Mouse (Mus musculus) heart, postnatal 14 days (tissue): ENCODE measurements at regions not wholly inside any gene's neighbourhood (a gene's known extent, or its start where the extent isn't known, plus 50 kb on each side); places are given as distances from the start of the nearest gene placed in this dataset.

Experiments
- DNase-seq, 2 experiments: peaks; one replicate each; pipeline ENCODE4 v3.0.0; 2021 to 2022
- intact Hi-C: fragments of 180-260 bp; cut with DNase I; formaldehyde crosslinking; loops from one replicate; pipeline ENCODE4 v1.15.1; 2025

GRCm38 (mm10) chr10:24357636-24358035 is 134.3 kb downstream of the Moxd1 start:
- intact Hi-C loops, result no loop called here

DNA sequence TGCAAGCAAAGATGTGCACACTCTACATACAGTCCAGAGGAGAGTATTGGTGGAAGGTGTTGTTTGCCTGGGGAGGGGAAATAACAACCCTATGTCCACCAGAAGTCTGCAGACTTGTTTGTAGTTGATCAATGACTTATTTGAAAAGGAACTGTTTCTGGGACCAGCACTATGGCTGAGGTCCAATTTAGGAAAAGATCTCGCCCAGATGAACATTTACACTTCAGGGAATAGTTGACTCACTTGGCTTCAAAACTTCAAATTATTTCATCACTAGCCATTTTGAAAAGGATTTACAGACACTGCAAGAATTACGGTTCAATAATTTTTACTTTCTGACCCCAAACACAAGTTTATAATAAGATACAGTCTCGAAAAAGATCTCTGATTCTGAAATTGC is 138.1 kb downstream of the Moxd1 start:
- no peak for DNase-seq
- intact Hi-C loops, result no loop called here

More at GRCm38 (mm10) chr10:24357636-24358035, 134.3 kb downstream of the Moxd1 start:
- no peak for DNase-seq

- DNase-seq, result no peak
- intact Hi-C loops, result no loop called here
Observed at GRCm38 (mm10) chr10:24365369-24365768, 142.1 kb downstream of the Moxd1 start.

- intact Hi-C loops, result no loop called here
- DNase-seq, result no peak
Observed at GRCm38 (mm10) chr10:24367010-24367409, 143.7 kb downstream of the Moxd1 start.

DNA sequence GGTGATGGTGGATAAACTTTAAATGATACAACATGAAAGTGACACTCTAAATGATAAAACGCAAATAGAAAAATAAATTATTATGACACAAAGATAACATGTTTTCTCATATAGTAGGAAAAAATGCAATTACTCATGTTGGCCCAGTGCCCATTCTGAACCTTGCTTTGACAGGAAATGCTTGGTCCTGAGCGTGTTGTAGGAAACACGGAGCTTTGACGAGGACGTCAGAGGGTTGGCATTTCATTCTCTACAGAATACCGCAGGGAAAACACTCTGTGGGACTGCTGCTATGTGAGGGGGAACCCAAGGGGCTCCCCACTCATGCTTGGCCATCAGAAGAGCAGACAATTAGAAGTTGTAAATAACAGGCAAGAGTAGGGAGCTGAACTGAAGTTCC is 150.6 kb downstream of the Moxd1 start:
- intact Hi-C loops, result no loop called here
- DNase-seq, result no peak

DNA sequence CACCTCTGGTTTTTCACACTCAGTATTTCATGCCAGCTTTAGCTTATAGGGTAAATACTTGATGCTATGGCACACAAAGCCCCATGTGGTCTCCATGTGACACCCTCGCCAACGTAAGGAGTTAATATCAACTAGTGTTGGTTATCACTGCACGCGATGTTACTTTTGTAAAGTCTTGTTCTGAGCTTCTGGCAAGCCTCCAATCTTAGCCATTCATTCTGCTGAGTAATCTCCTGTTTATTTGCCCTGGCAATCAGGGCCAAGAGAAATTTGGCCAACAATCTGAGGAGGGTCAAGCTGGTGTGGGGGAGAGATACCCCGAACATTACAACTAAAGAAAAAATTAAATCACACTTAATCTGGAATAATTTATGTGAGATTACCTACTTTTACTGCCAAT is 156.0 kb downstream of the Moxd1 start:
- intact Hi-C loops, result no loop called here
- DNase-seq, result no peak

GRCm38 (mm10) chr10:24380478-24381273 is 157.4 kb downstream of the Moxd1 start:
- intact Hi-C loops, result no loop called here

GRCm38 (mm10) chr10:24381917-24382316 is 158.6 kb downstream of the Moxd1 start:
- intact Hi-C loops, result loop anchor here (1.0 to 2.0 kb wide), 2 partner anchors 209 to 242 kb away; no protein-coding TSS in a partner anchor
- peak; percentile 55 to 57 for DNase-seq

More at GRCm38 (mm10) chr10:24380478-24381273, 157.4 kb downstream of the Moxd1 start:
- no peak for DNase-seq

DNA sequence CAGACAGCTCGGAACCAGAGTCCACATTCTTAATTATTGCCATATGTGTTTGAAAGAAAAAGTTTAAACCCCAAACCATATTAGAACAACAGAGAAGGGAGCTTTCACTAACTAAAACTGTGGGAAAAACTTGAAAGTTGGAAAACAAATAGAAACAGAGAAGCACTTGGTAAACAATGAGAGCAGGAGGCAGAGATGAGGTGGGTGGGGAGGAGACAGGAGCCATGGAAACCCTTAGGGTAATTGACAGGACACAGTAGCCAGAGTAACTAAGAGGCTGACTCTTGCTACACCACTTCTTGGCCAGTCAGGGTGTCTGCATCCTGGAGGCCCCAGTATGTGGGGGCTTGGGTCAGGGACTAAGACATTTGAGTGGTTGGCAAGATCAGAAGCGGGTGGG is 160.7 kb downstream of the Moxd1 start:
- intact Hi-C loops, result no loop called here
- DNase-seq, result no peak

- peak; percentile 10 to 17 for DNase-seq
- intact Hi-C loops, result no loop called here
Observed at GRCm38 (mm10) chr10:24388229-24388628, 164.9 kb downstream of the Moxd1 start.

DNA sequence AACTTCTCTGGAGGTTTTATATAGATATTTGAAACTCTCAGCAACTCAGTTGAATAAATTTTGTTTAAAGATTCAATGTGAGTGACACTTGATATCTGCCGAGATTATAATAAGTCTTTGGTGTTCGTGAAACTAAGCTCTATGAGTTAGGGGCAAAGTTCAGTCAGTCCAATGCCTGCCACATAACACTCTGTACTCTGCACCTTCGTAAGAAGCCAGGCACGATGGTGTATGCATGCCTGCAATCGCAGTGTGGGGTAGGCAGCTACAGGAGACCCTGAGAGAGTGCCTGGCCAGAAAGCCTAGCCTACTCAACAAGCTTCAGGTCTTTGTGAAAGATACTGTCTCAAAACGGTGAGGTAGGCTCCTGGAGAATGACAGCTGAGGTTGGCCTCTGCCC is 167.7 kb downstream of the Moxd1 start:
- intact Hi-C loops, result no loop called here
- DNase-seq, result no peak

DNA sequence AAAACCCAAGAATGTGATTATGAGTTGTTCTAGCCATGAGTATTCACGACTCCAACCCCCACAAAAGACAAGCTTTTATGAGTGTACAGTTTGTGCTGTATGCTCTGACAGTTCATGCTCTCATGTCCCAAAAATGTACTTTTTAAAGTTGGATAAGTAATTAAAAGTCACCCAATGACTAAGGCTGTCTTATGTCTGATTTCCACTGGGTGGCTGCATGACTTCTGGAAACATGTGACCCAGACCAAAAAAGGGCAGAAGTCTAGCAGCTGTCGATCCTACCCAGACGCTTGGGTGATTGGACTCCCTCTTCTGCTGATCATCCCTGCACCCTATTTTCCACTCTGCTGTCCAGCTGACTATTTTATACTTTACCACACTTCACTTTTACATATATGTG is 168.7 kb downstream of the Moxd1 start:
- intact Hi-C loops, result no loop called here
- no peak for DNase-seq

DNA sequence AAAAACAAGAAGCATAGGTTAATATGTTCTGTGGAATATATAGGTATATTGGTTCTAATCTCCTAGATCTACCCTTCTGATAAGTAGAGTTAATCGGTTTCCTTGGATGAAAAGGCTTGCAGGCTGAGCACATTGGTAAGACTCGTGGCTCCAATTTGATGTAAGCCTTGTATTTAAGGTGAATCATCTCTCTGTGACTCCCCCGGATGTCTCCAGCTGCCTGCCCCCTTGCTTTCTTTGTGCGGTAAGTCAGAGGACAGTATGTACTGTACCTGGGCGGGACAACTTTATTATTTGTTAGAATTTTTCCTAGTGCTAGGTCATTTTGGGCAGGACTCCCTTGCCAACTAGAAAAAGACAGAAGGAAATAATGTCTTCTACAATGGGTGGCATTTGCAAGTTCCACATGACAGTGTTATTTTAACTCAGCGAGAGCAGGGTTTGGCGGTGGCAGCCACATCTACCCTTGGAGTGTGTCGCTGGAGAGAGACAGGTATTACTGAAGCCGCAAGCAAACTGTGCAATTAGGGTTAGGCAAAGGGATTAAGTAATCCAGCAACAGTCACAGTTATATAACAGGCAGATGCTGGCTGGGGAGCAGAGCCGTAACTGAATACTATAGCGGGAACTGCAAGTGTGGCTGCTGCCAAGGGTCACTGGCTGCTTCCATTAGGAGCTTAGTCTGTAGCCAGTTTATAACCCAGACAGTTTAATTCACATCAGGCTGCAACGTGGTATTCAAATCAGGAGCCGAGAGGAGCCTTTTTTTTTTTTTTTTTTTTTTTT is 172.9 kb downstream of the Moxd1 start:
- intact Hi-C loops, result no loop called here
- DNase-seq, result no peak

DNA sequence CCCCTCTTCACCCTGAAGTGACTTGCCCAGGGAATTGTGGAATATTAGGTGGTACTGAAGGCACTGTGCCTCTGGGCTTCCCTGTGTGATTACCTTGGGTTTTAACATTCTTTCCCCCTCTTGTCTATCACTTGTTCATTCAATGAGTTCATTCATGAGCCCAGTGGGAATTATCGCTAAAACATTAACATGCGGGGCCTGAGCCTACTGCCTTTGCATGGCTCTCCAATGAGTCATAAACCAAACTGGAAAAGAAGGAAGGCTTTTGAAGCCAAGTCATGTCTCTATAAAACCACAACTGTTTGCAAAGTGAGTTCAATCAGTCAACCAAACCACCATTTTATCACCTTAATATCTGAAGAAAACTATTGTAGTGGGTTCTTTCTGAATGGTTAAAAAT is 173.8 kb downstream of the Moxd1 start:
- intact Hi-C loops, result no loop called here
- no peak for DNase-seq

DNA sequence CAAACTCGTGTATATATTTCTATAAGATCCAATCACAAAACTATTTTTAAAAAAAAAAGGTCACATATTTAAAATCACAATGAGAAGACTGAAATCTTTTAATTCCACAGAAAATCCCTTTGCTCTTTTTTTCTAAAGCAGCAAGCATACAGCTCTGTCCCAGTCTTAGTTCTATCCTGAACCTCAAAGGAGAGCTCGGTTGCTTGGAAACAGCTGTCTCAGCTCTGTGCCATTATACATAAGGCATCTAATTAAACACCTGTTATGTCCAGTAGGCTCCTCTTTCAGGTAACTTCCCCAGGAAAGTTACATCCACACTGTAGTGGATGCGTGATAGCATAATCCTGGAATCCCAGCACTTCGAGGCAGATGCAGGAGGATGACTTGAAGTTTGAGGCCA is 181.5 kb downstream of the Moxd1 start:
- intact Hi-C loops, result no loop called here
- DNase-seq, result no peak

GRCm38 (mm10) chr10:24406953-24407352 is 183.6 kb downstream of the Moxd1 start:
- no peak for DNase-seq
- intact Hi-C loops, result no loop called here

- no peak for DNase-seq
- intact Hi-C loops, result no loop called here
Observed at GRCm38 (mm10) chr10:24407411-24408227, 184.3 kb downstream of the Moxd1 start.

- peak in 1 of 2 experiments; percentile 57 for DNase-seq
- intact Hi-C loops, result loop anchor here (1.0 to 5.0 kb wide), 3 partner anchors 82 to 211 kb away; no protein-coding TSS in a partner anchor
Observed at GRCm38 (mm10) chr10:24409976-24410375, 185.3 kb upstream of the Ccn2 start.

DNA sequence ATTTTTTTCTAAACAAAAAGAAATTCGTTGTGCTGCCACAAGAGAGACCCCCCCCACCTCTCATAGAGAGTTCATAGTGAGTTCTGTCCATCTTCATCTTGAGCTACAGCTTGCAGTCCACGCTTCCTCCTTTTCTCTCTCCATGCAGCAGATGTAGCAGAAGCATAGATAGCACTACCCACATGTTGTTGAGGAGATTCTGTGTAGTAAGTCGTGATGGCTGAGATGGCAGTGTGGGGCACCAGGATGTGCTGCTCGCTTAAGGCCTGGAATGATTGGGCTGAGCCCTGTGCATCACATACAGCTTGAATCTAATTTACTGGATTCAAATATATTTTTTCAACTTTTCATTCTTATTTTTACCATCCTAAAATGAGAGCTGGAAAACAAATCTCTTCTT is 184.4 kb upstream of the Ccn2 start:
- no peak for DNase-seq
- intact Hi-C loops, result loop anchor here (1.0 to 5.0 kb wide), 3 partner anchors 81 to 210 kb away; no protein-coding TSS in a partner anchor

- intact Hi-C loops, result no loop called here
- DNase-seq, result no peak
Observed at GRCm38 (mm10) chr10:24422498-24423160, 172.6 kb upstream of the Ccn2 start.
